Mouse (Mus musculus): ENCODE data around the gene Lyrm4. TPM values are rescaled to one million over a fixed set of nuclear protein-coding genes. Genes with fewer than 3 reads are reported as not detected.
A peak's percentile ranks its signal among the peaks of the same experiment; 100 is the strongest.
"Not testable (repeated sequence)": the region's sequence is repeated elsewhere in the genome, so short reads cannot be mapped to it uniquely, and the experiment has no call there.

The Lyrm4 gene
- polyA plus RNA-seq, 1 experiment: 2.6 TPM

DNA sequence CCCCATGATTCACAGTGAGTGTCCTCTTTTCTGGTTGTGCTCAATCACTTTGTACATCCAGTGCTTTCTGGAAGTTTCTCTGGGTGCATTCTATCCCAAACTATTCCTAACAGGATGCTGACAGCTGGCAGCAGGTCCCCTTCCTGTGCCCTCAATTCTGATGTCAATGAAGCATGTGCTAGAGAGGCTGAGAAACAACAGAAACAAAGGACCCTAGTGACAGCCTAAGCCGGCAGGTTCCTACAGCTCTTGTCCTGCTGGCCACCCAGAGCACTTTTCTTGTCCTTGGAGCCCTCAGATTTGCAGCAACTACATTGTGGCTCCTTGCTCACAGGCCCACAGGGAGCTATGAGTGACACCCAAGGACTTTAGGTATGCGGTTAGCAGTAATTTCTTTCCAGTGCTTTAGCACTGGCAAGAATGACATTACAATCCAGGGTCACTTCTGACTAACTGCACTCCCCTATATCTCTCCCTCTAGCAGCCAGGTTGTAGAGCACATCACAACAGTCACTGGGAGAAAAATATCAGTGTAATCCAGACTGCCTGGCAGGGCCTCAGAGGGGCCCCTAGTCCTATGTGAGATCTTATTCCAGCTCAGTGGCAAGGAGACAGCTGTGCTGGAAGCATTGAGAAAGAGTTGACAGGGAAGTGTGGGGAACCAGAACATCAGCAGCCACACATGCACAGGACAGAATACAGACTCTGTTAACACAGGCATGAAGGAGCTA, 121.5 kb downstream of the Lyrm4 start:
- TF ChIP-seq CTCF (IDR thresholded peaks at IDR 0.05; ENCODE audit: extremely low read depth, insufficient read length, insufficient replicate concordance, low read depth, low read length) (no peak), POLR2A (IDR thresholded peaks at IDR 0.05; ENCODE audit: low read depth, low read length) (no peak)

GRCm38 (mm10) chr13:35995231-35995630, 122.1 kb downstream of the Lyrm4 start:
- Histone ChIP-seq H3K27ac (ENCODE audit: insufficient read depth, low read depth, low read length) (no peak overlapping the region), H3K27me3 (ENCODE audit: control insufficient read depth, insufficient read depth, low read length) (no peaks in the 10 kb centered on the region), H3K36me3 (ENCODE audit: control insufficient read depth, insufficient read depth, low read length) (no peaks in the 10 kb centered on the region), H3K4me1 (ENCODE audit: control insufficient read depth, insufficient read depth, insufficient read length, low read length) (peaks cover 2% of the 10 kb centered on the region; the same call in 1 of the 2 replicates), H3K4me3 (ENCODE audit: low read depth, low read length) (no peak overlapping the region)
- TF ChIP-seq CTCF (IDR thresholded peaks at IDR 0.05; ENCODE audit: extremely low read depth, insufficient read length, insufficient replicate concordance, low read depth, low read length): no peak
- TF ChIP-seq POLR2A (IDR thresholded peaks at IDR 0.05; ENCODE audit: low read depth, low read length): no peak
- WGBS: 78% methylated on average over 3 of the region's 3 CpGs

More for the DNA sequence above, 121.5 kb downstream of the Lyrm4 start:
- H3K27me3 ChIP-seq (ENCODE audit: control insufficient read depth, insufficient read depth, low read length): no peaks in the 10 kb centered on the region
- WGBS: 90% methylated on average over 2 of the region's 2 CpGs
- H3K4me1 ChIP-seq (ENCODE audit: control insufficient read depth, insufficient read depth, insufficient read length, low read length): peaks cover 2% of the 10 kb centered on the region; the same call in 1 of the 2 replicates
- no peaks in the 10 kb centered on the region for H3K36me3 ChIP-seq (ENCODE audit: control insufficient read depth, insufficient read depth, low read length)
- H3K4me3 ChIP-seq (ENCODE audit: low read depth, low read length): no peak overlapping the region
- H3K27ac ChIP-seq (ENCODE audit: insufficient read depth, low read depth, low read length): no peak overlapping the region

DNA sequence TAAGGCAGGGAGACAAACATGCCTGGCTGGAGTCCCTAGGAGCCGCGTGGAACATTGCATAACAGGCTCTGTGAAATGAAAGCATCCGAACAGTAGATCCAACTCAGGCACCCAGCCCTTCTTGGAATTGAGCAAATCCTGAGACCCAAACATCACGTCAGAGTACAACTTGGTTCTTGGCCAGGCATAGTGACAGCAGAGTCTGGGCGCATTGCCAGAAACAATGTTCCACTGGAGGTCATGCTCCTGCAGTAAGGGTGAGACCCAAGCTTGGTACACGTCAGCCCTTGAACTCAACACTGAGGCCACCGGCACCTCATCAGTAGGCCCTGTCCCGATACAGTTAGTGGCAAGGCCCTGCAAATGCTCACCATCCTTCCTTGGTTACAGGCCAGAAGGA, 123.3 kb downstream of the Lyrm4 start:
- 32% methylated on average over 8 of the region's 8 CpGs for WGBS
- TF ChIP-seq POLR2A (IDR thresholded peaks at IDR 0.05; ENCODE audit: low read depth, low read length): no peak
- no peak for TF ChIP-seq CTCF (IDR thresholded peaks at IDR 0.05; ENCODE audit: extremely low read depth, insufficient read length, insufficient replicate concordance, low read depth, low read length)
- Histone ChIP-seq H3K36me3 (ENCODE audit: control insufficient read depth, insufficient read depth, low read length) (no peaks in the 10 kb centered on the region), H3K4me1 (ENCODE audit: control insufficient read depth, insufficient read depth, insufficient read length, low read length) (peaks cover 5% of the 10 kb centered on the region; the same call in 1 of the 2 replicates), H3K27me3 (ENCODE audit: control insufficient read depth, insufficient read depth, low read length) (no peaks in the 10 kb centered on the region), H3K4me3 (ENCODE audit: low read depth, low read length) (no peak overlapping the region), H3K27ac (ENCODE audit: insufficient read depth, low read depth, low read length) (peak overlapping the region; percentile 26; the same call in 1 of the 2 replicates)

DNA sequence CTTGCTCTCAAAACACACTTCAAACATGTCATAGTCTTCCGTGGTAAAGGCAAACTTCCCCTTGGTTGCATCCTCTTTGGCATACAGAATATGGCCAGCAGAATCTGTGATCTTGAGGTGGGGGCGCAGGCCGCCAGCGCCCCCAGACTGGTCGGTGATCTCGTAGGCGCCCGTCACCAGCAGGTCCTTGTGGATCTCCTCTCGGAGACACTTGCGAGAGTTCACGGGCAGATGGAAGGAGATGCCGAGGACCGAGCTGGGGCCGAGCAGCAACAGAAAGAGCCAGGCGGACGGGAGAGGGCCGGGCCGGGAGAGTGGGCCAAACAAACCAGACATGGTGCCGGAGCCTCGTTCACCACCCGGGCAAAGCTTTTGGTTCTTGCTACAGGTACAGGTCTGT, 126.1 kb downstream of the Lyrm4 start:
- H3K27me3 ChIP-seq (ENCODE audit: control insufficient read depth, insufficient read depth, low read length); H3K27ac ChIP-seq (ENCODE audit: insufficient read depth, low read depth, low read length); H3K36me3 ChIP-seq (ENCODE audit: control insufficient read depth, insufficient read depth, low read length); H3K4me3 ChIP-seq (ENCODE audit: low read depth, low read length); H3K4me1 ChIP-seq (ENCODE audit: control insufficient read depth, insufficient read depth, insufficient read length, low read length): not testable (repeated sequence)
- WGBS: 99% methylated on average over 21 of the region's 21 CpGs

DNA sequence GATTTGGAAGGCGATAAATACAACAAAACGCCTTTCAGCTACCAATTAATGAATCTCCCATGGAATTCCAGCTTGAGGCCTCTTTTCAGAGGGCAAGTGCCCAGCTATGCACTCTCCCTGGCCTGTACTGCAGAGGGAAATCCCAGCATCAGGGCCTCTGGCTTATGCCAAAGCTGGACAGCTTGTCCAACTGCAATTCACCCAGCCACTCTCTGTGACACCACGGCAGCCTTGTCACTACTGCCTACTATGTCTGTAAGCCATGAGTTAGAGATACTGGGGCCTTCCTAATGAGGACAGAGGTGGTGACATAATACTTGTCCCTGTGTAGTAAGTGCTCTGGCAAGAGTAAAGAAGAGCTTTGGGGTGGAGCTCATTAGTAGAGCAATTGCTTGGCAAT, 128.0 kb downstream of the Lyrm4 start:
- 82% methylated on average over 3 of the region's 3 CpGs for WGBS
- H3K36me3 ChIP-seq (ENCODE audit: control insufficient read depth, insufficient read depth, low read length): no peaks in the 10 kb centered on the region

GRCm38 (mm10) chr13:35982985-35983384, 134.3 kb downstream of the Lyrm4 start:
- Histone ChIP-seq H3K27ac (ENCODE audit: insufficient read depth, low read depth, low read length) (no peak overlapping the region), H3K4me1 (ENCODE audit: control insufficient read depth, insufficient read depth, insufficient read length, low read length) (peaks cover 4% of the 10 kb centered on the region; the same call in 1 of the 2 replicates), H3K27me3 (ENCODE audit: control insufficient read depth, insufficient read depth, low read length) (no peaks in the 10 kb centered on the region), H3K4me3 (ENCODE audit: low read depth, low read length) (no peak overlapping the region), H3K36me3 (ENCODE audit: control insufficient read depth, insufficient read depth, low read length) (0 out of 2 replicates have a peak, but pooled peaks cover 5% of the 10 kb centered on the region)
- TF ChIP-seq POLR2A (IDR thresholded peaks at IDR 0.05; ENCODE audit: low read depth, low read length) (no peak), CTCF (IDR thresholded peaks at IDR 0.05; ENCODE audit: extremely low read depth, insufficient read length, insufficient replicate concordance, low read depth, low read length) (peak; percentile 26; the same call in 1 of the 2 replicates)
- 44% methylated on average over 6 of the region's 6 CpGs for WGBS

More for the DNA sequence above, 128.0 kb downstream of the Lyrm4 start:
- Histone ChIP-seq H3K27me3 (ENCODE audit: control insufficient read depth, insufficient read depth, low read length) (no peaks in the 10 kb centered on the region), H3K4me1 (ENCODE audit: control insufficient read depth, insufficient read depth, insufficient read length, low read length) (peaks cover 3% of the 10 kb centered on the region; the same call in 1 of the 2 replicates), H3K27ac (ENCODE audit: insufficient read depth, low read depth, low read length) (no peak overlapping the region), H3K4me3 (ENCODE audit: low read depth, low read length) (no peak overlapping the region)
- no peak for TF ChIP-seq POLR2A (IDR thresholded peaks at IDR 0.05; ENCODE audit: low read depth, low read length)
- TF ChIP-seq CTCF (IDR thresholded peaks at IDR 0.05; ENCODE audit: extremely low read depth, insufficient read length, insufficient replicate concordance, low read depth, low read length): no peak

DNA sequence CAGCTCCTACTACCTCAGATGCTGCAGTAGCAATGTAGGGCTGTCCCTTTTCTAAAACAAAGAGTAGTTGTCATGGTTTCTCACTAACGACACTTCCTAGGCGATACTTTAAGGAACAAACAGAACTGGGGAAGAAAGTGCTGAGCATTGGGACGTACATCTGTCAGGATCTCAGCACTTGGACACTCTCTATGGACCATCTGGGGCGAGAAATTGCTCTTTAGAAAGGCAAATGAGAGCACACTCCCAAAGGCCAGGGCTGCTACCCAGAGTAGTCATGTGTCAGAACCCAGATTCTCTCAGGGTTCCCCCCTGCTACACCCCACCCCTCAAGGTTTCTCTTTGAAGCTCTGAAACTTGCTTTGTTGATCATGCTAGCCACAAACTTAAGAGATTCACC, 136.9 kb downstream of the Lyrm4 start:
- H3K36me3 ChIP-seq (ENCODE audit: control insufficient read depth, insufficient read depth, low read length): peaks cover 5% of the 10 kb centered on the region; the same call in 1 of the 2 replicates
- H3K4me1 ChIP-seq (ENCODE audit: control insufficient read depth, insufficient read depth, insufficient read length, low read length): peaks cover 4% of the 10 kb centered on the region; the same call in 1 of the 2 replicates
- no peak overlapping the region for H3K4me3 ChIP-seq (ENCODE audit: low read depth, low read length)
- 86% methylated on average over 4 of the region's 4 CpGs for WGBS
- no peak for TF ChIP-seq CTCF (IDR thresholded peaks at IDR 0.05; ENCODE audit: extremely low read depth, insufficient read length, insufficient replicate concordance, low read depth, low read length)
- no peak for TF ChIP-seq POLR2A (IDR thresholded peaks at IDR 0.05; ENCODE audit: low read depth, low read length)
- H3K27me3 ChIP-seq (ENCODE audit: control insufficient read depth, insufficient read depth, low read length): no peaks in the 10 kb centered on the region
- no peak overlapping the region for H3K27ac ChIP-seq (ENCODE audit: insufficient read depth, low read depth, low read length)
